Mouse (Mus musculus) liver, embryonic 11.5 days (tissue): Measurements from ENCODE around the gene Nobox. TPM values are rescaled to one million over a fixed set of nuclear protein-coding genes. Genes with fewer than 3 reads are reported as not detected.

Source experiments
- ATAC-seq: fragments of 200-750 bp; cut with Nextera tagmentation; replicated peaks from 2 replicates; pipeline ENCODE4 v1.8.0; 2017; ENCODE audit warnings: moderate number of reproducible peaks, mild to moderate bottlenecking, moderate TSS enrichment, moderate library complexity; ENCODE audit not compliant: low FRiP score
- DNase-seq: peaks from one replicate; pipeline ENCODE4 v3.0.0-alpha.2; 2017; ENCODE audit warnings: low spot score
- H3K27ac ChIP-seq: fragments of 300-500 bp; sonication (generic); 2 replicates; pipeline ENCODE4 v1.5.1; 2014; ENCODE audit warnings: mild to moderate bottlenecking, low read depth, low read length, control low read depth
- H3K27me3 ChIP-seq: fragments of 300-500 bp; sonication (generic); replicated peaks from 2 replicates; pipeline ENCODE4 v1.6.1; 2014; ENCODE audit warnings: low read length, mixed read lengths; ENCODE audit not compliant: control insufficient read depth, insufficient read depth
- H3K36me3 ChIP-seq: fragments of 300-500 bp; sonication (generic); 2 replicates; pipeline ENCODE4 v1.6.1; 2014; ENCODE audit warnings: mild to moderate bottlenecking, low read length, moderate library complexity, mixed read lengths; ENCODE audit not compliant: control insufficient read depth, insufficient read depth
- H3K4me1 ChIP-seq: fragments of 300-500 bp; sonication (generic); replicated peaks from 2 replicates; pipeline ENCODE4 v1.6.1; 2014; ENCODE audit warnings: low read length, mixed read lengths; ENCODE audit not compliant: control insufficient read depth, insufficient read depth
- H3K4me2 ChIP-seq: fragments of 300-500 bp; sonication (generic); 2 replicates; pipeline ENCODE4 v1.6.1; 2014; ENCODE audit warnings: mild to moderate bottlenecking, control low read depth, moderate library complexity
- H3K4me3 ChIP-seq: fragments of 300-500 bp; sonication (generic); 2 replicates; pipeline ENCODE4 v1.5.1; 2014; ENCODE audit warnings: low read depth, low read length, control low read depth
- H3K9ac ChIP-seq: fragments of 300-500 bp; sonication (generic); 2 replicates; pipeline ENCODE4 v1.6.1; 2014; ENCODE audit warnings: low read depth, low read length, control low read depth
- H3K9me3 ChIP-seq: fragments of 300-500 bp; sonication (generic); 2 replicates; pipeline ENCODE4 v1.6.1; 2016; ENCODE audit warnings: low read length, inconsistent platforms, mixed read lengths; ENCODE audit not compliant: control insufficient read depth
- WGBS: fragments of 180-500 bp; shearing (Covaris S2); extraction: QIAGEN DNeasy Blood & Tissue Kit; methylation state at CpG from one replicate; pipeline ENCODE4 v1.1.7; 2014; 5-methylcytosine and 5-hydroxymethylcytosine counted together
- polyA plus RNA-seq: library from polyadenylated mRNA; unstranded; fragments of >200 nt; fragmentation: Nextera tagmentation; extraction: Ambion mirVana; gene quantifications from 2 replicates; pipeline ENCODE4 v1.2.1, GENCODE M21; 2014

The Nobox gene
- polyA plus RNA-seq, 1 experiment from 2014 or later, result not detected

DNA sequence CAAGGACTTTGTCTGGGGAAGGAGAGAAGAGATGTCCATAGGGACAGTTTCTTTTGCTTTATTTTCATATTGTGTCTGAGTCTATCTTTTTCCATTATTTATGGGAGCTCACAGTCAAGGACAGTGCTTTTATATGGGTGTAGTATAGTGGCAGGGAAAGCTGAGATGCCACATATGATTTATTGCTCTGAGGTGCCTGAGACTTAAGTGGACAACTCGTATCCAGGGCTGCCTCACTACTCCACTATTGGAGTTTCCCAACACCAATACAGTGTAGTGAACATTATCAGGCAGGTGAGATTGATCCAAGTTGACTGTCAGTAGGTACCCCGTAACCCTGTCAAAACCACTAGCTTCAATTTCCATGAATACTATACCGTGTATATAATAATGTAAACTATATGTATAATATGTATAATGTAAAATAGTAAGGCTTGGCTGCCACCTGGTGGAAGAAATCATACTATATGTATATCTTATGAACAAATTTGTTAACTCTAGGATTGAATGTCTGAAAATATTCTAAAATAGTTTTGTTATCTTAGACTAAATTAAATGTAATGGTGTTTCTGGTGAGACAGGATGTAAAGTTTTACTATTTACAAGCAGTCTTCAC, 26.4 kb upstream of the Nobox start:
- Histone ChIP-seq H3K9me3 (no peaks in the 10 kb centered on the region), H3K36me3 (no peaks in the 10 kb centered on the region), H3K4me3 (no peak overlapping the region), H3K27me3 (no peaks in the 10 kb centered on the region), H3K9ac (no peak overlapping the region), H3K27ac (no peak overlapping the region), H3K4me2 (no peak overlapping the region), H3K4me1 (no peaks in the 10 kb centered on the region)
- DNase-seq, result no peak
- WGBS, result 66% methylated on average over 3 of the region's 3 CpGs
- no peak for ATAC-seq

- Histone ChIP-seq H3K9me3 (no peaks in the 10 kb centered on the region), H3K4me2 (no peak overlapping the region), H3K27me3 (no peaks in the 10 kb centered on the region), H3K4me3 (no peak overlapping the region), H3K9ac (no peak overlapping the region), H3K4me1 (no peaks in the 10 kb centered on the region), H3K27ac (no peak overlapping the region), H3K36me3 (no peaks in the 10 kb centered on the region)
- ATAC-seq (no peak), DNase-seq (no peak)
- WGBS, result 80% methylated on average over 4 of the region's 4 CpGs
Observed at GRCm38 (mm10) chr6:43333479-43333878, 24.1 kb upstream of the Nobox start.

GRCm38 (mm10) chr6:43312961-43313656, 3.8 kb upstream of the Nobox start:
- H3K27me3 ChIP-seq, result no peaks in the 10 kb centered on the region
- WGBS, result 79% methylated on average over 8 of the region's 8 CpGs
- H3K4me2 ChIP-seq, result no peak overlapping the region
- no peak overlapping the region for H3K9ac ChIP-seq
- no peaks in the 10 kb centered on the region for H3K9me3 ChIP-seq
- H3K36me3 ChIP-seq, result no peaks in the 10 kb centered on the region
- no peak overlapping the region for H3K4me3 ChIP-seq
- ATAC-seq (no peak), DNase-seq (no peak)
- H3K4me1 ChIP-seq, result no peaks in the 10 kb centered on the region
- H3K27ac ChIP-seq, result no peak overlapping the region

DNA sequence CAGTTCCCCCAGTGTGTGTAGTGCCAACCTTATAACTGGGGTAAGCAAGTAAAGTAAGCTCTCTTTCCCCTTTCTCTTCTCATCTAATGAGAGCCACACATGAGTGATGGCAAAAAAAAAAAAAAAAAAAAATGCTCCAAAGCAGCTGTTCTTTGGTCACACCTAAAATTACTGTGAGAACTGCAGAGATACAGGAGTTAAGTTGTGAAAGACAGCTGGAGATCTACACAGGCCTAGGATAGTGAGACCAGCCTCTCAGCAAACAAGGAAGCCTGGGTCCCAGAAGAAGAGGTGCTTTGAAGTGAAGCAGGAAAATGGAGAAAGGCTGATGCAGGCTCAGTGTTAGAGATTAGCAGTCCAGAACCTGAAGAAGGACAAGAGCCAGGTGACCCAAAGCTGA, 3.2 kb upstream of the Nobox start:
- DNase-seq, result no peak
- no peaks in the 10 kb centered on the region for H3K27me3 ChIP-seq
- no peak overlapping the region for H3K9ac ChIP-seq
- H3K27ac ChIP-seq, result no peak overlapping the region
- no peaks in the 10 kb centered on the region for H3K9me3 ChIP-seq
- no peaks in the 10 kb centered on the region for H3K36me3 ChIP-seq
- no peak overlapping the region for H3K4me2 ChIP-seq
- ATAC-seq, result no peak
- no peak overlapping the region for H3K4me3 ChIP-seq
- H3K4me1 ChIP-seq, result no peaks in the 10 kb centered on the region

DNA sequence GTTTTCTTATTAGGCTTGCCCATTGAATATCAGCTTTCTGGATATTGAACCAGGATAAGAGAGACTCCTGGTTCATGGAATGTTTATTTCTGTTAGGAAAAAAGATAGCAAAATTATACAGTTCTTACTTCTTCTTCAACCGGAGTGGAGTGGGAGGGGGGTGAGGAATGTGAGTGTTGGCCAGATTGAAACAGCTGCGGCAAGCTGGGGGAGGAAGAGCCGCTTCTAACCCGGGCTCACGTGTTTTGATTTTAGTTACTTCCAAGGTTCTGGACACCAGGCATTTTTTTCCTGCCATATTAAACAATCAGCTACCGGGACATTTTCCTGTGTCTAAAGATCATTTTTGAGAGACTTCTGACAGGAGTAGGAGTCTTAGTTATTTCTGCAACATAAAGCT, 717 bp upstream of the Nobox start:
- no peak overlapping the region for H3K27ac ChIP-seq
- no peak overlapping the region for H3K4me2 ChIP-seq
- H3K4me3 ChIP-seq, result no peak overlapping the region
- no peaks in the 10 kb centered on the region for H3K9me3 ChIP-seq
- no peaks in the 10 kb centered on the region for H3K27me3 ChIP-seq
- WGBS, result 59% methylated on average over 6 of the region's 6 CpGs
- H3K36me3 ChIP-seq, result no peaks in the 10 kb centered on the region
- ATAC-seq (no peak), DNase-seq (no peak)
- no peaks in the 10 kb centered on the region for H3K4me1 ChIP-seq
- H3K9ac ChIP-seq, result no peak overlapping the region

DNA sequence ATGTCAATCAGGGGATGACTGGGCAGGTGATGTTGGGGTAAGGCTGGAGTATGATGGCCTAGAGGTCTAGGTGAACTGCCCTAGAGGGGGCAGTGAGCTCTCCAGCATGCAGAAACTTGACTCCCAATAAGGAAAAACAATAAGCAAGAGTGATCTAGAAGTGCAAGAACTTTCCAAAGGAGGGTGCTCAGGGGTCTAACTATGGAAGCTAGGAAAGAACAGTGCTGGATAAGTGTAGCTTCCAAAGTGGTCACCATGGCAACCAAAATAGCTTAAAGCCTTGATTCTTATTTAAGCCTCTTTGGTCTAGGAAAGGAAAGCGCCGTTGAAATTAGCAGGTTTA, 11.9 kb downstream of the Nobox start:
- ATAC-seq (no peak), DNase-seq (no peak)
- no peak overlapping the region for H3K9ac ChIP-seq
- H3K4me2 ChIP-seq, result no peak overlapping the region
- no peaks in the 10 kb centered on the region for H3K36me3 ChIP-seq
- H3K27me3 ChIP-seq, result no peaks in the 10 kb centered on the region
- H3K27ac ChIP-seq, result no peak overlapping the region
- no peak overlapping the region for H3K4me3 ChIP-seq
- H3K9me3 ChIP-seq, result no peaks in the 10 kb centered on the region
- H3K4me1 ChIP-seq, result peaks cover 5% of the 10 kb centered on the region; the same call in 1 of the 2 replicates
- 54% methylated on average over 2 of the region's 2 CpGs for WGBS

- H3K27me3 ChIP-seq, result no peaks in the 10 kb centered on the region
- no peak overlapping the region for H3K4me2 ChIP-seq
- no peak for ATAC-seq
- peaks cover 5% of the 10 kb centered on the region; the same call in 1 of the 2 replicates for H3K4me1 ChIP-seq
- H3K9me3 ChIP-seq, result no peaks in the 10 kb centered on the region
- no peak for DNase-seq
- no peak overlapping the region for H3K4me3 ChIP-seq
- WGBS, result 40% methylated on average over 7 of the region's 7 CpGs
- no peaks in the 10 kb centered on the region for H3K36me3 ChIP-seq
- no peak overlapping the region for H3K9ac ChIP-seq
- H3K27ac ChIP-seq, result no peak overlapping the region
Observed at GRCm38 (mm10) chr6:43296798-43297507, 12.4 kb downstream of the Nobox start.

DNA sequence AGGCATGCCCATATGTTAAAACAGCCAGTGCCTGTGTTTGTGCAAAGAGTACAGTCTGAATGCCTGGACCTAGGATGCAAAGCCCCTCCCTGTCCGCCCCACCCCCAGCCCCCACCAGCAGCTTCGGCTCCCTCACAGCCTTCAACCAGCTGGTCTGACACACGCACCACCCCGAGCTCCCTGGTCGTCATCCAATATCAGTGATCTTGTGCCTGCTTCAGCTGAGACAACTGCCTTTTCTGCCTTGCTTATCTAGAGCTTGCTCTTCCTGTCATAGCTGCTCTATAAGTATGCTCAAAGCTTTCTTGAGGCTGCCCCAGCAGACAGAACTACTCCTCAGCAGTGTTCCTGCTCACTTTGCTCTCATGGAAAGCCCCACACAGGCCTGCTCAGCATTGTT, 13.4 kb downstream of the Nobox start:
- ATAC-seq (peak; percentile 60), DNase-seq (no peak)
- WGBS, result 12% methylated on average over 5 of the region's 5 CpGs
- H3K27ac ChIP-seq, result no peak overlapping the region
- no peak overlapping the region for H3K4me2 ChIP-seq
- H3K4me1 ChIP-seq, result peaks cover 5% of the 10 kb centered on the region; the same call in 1 of the 2 replicates
- H3K36me3 ChIP-seq, result no peaks in the 10 kb centered on the region
- H3K9ac ChIP-seq, result no peak overlapping the region
- H3K9me3 ChIP-seq, result no peaks in the 10 kb centered on the region
- no peak overlapping the region for H3K4me3 ChIP-seq
- no peaks in the 10 kb centered on the region for H3K27me3 ChIP-seq
